Mouse (Mus musculus): ENCODE results near the gene Atad5.
"Not testable (repeated sequence)": the region's sequence is repeated elsewhere in the genome, so short reads cannot be mapped to it uniquely, and the experiment has no call there.

Gene Atad5

DNA sequence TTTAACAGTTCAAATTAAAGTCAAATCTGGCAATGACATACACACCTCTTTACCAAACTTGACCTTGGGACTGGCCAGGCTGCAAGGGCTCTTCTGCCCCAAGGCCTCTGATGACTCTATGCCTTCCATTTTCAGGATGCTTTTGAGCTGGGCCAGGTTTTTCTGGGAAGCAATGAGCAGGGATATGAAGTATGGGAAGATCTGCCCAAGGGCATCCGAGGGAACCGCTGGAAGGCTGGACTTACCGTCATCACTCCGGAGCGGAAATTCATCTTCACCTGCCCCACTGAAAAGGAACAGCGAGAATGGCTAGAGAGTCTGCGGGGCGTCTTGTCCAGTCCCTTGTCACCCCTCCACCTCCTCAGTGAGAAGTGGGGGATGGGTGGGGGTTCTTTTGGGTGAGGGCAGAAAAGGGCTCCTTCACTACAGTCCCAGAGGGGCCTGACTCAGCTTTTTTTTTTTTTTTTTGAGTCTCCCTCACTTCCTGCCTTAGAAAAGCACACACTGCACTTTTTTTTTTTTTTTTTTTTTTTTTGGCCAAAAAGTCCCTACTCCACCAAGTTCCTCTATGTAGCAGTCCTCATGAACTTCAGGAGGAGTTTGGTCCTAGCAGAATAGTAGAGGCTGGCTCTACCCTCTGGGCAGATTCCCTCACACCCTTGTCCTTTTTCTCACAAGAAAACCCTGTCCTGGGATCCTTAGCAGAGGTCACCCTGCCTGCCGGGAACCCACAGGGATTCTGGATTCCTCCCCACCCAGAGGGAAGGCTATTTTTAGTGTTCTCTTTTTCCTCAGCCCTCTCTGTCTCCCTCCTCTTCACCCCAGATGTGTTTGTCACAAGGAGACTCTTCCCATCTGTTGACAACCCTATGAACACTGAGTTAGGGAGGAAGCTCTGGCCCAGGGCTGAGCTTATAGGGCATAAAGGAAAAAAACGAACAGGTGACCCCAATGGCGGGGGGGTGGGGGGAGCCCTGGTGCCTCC is 88.0 kb downstream of the Atad5 start:
- no peak for DNase-seq (ENCODE audit: low spot score in 2 of 2)

DNA sequence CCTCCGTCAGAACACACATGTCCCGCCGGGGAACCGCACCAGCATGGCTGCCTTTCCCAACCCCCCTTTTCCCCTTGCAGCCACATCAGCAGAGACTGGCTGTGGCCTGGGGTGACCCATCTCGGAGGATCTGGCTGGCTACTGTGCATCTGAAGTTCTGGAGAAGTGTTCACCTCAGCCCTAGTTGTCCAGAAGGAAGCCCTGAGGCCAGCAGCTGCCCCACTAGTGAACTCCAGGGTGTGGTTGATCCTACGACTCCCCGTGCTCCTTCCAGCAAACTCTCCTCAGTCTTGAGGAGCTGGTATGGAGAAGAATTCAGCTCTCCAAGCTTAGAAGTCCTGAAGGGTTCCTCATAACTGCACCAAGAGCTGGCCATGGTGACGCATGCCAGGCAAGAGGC is 89.1 kb downstream of the Atad5 start:
- no peak for DNase-seq (ENCODE audit: low spot score in 2 of 2)

DNA sequence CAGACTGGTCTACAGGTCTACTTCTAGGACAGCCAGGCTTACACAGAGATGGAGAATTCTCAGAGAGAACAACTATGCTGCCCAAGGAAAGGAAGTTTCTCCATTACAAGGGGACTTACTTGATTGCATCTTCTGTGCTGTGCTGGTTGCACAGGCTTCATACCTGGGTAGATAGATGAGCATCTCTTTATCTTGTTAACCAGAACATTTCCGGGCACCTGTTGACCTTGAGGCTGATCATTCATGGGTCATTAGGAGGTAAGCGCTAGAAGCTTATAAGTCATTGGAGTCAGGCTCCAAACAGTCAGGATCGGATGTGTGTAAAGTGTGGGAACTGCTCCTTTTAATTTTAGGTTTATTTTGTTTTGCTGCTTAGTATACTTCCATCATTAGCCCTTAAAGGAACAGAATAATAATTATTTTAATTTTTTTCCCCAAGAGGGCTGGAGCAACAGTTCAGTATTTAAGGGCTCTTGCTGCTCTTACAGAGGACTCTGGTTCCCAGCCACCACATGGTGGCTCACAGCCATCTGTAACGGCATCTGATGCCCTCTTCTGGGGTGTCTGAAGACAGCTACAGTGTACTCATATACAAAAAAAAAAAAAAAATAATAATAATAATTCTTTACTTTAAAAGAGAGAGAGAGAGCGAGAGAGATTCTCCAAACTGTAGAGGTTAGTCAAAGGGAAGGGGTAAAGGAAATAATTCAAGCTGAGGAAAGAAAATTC is 92.0 kb downstream of the Atad5 start:
- no peak for DNase-seq (ENCODE audit: low spot score in 2 of 2)

DNA sequence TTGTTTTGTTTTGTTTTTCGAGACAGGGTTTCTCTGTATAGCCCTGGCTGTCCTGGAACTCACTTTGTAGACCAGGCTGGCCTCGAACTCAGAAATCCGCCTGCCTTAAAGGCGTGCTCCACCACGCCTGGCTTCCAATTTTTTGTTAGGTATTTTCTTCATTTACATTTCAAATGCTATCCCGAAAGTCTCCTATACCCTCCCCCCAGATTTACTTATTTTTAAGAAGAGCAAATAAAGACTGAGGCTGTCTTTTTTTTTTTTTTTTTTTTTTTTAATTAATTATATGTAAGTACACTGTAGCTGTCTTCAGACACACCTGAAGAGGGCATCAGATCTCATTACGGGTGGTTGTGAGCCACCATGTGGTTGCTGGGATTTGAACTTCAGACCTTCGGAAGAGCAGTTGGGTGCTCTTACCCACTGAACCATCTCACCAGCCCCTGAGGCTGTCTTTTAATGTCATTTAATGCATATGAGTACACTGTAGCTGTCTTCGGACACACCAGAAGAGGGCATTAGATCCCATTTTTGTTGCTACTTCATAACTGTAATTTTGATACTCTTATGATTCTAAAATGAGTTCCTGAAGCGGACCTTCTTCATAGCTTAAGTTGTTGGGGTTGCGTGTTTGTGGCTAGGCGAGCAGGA is 94.0 kb downstream of the Atad5 start:
- DNase-seq (ENCODE audit: low spot score in 2 of 2): not testable (repeated sequence)

DNA sequence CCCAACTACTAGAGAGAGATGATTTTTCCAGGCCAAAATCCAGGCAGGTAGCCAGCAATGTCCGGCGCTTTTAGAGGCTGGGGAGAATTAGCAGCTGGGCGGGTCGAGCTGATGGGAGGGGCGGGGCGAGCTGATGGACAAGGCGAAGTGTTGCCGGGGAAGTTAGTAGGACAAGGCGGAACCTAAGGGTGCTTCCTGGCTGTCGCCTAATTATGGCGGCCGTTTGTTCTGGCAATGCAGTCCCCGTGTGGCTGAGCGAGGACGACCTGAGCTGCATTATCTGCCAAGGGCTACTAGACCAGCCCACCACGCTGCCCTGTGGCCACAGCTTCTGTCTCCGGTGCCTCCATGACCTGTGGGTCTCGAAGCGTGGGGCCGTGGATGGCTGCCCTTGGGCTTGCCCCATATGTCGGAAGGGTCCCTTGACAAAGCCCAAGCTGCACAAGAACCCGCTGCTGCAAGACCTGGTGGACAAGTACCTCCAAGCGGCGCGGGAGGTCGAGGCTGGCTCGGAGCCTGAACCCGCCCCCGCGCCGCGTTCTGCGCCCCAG is 94.6 kb downstream of the Atad5 start, which contains the start of gene Rnf135:
Gene Rnf135, plus strand, starts transcription at position 147 of the 551 bp plus-strand sequence.
- DNase-seq (ENCODE audit: low spot score in 2 of 2): peak; percentile 63 to 76

DNA sequence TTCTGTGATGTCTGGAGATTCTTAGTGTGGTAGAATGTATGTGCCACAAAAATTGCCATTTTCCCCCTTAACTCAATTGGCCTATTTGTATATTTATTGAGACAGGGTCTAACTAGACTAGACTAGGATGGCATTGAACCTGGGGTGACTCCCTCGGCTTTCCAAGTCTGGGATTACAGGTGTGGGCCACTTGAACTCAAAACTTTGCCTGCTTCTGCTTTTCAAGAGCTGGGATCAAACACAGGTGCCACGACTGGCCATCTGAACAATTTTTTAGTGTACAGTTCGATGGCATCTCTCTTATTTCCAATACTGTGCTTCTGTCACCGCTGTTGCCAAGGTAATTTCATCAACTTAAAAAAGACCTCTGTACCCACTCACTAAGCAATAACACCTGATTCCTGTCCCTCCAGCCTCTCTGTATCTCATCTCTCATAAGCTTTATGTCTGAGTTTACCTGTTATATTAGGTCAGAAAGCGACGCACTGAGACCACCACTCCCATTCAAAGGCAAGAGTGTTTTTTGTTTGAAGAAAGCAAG is 95.4 kb downstream of the Atad5 start:
- no peak for DNase-seq (ENCODE audit: low spot score in 2 of 2)

All from spleen, postnatal 14 days (tissue).